Mouse (Mus musculus) cortical plate, adult 2 months (tissue): ENCODE results near the gene Gfral. TPM values are rescaled to one million over a fixed set of nuclear protein-coding genes. Genes with fewer than 3 reads are reported as not detected.

Experiments
- H3K27ac ChIP-seq: fragments of 200-500 bp; 2 replicates; pipeline ENCODE4 v1.5.1; 2012; ENCODE audit warnings: low read length, control low read depth, inconsistent platforms; ENCODE audit not compliant: insufficient read depth
- H3K4me1 ChIP-seq: fragments of 200-500 bp; 2 replicates; pipeline ENCODE4 v1.6.1; 2011; ENCODE audit warnings: low read length; ENCODE audit not compliant: control insufficient read depth, insufficient read depth
- H3K4me3 ChIP-seq: fragments of 200-500 bp; 2 replicates; pipeline ENCODE4 v1.5.1; 2011; ENCODE audit warnings: mild to moderate bottlenecking, low read length, control low read depth; ENCODE audit not compliant: insufficient read depth
- CTCF ChIP-seq: fragments of 200-500 bp; IDR thresholded peaks from 2 replicates; pipeline ENCODE4 v1.5.1; 2011; ENCODE audit warnings: mild to moderate bottlenecking, control low read depth, low read length; ENCODE audit not compliant: insufficient read depth; ENCODE audit errors: extremely low read depth
- POLR2A ChIP-seq: fragments of 200-500 bp; IDR thresholded peaks from 2 replicates; pipeline ENCODE4 v1.6.1; 2011; ENCODE audit warnings: mild to moderate bottlenecking, low read length, control low read depth; ENCODE audit not compliant: insufficient read depth; ENCODE audit errors: extremely low read depth
- polyA plus RNA-seq: library from polyadenylated mRNA; depleted of rRNA; stranded (reverse); fragments of >200 nt; gene quantifications from 2 replicates; pipeline ENCODE4 v1.2.3, GENCODE M21; 2012

The Gfral gene
- polyA plus RNA-seq, 1 experiment = not detected

GRCm38 (mm10) chr9:76217178-76217975 lies 3.9 kb upstream of the Gfral start:
- TF ChIP-seq POLR2A (no peak), CTCF (no peak)

GRCm38 (mm10) chr9:76214678-76215077 lies 1.2 kb upstream of the Gfral start:
- Histone ChIP-seq H3K27ac (no peak overlapping the region), H3K4me1 (no peaks in the 10 kb centered on the region), H3K4me3 (no peak overlapping the region)
- TF ChIP-seq CTCF (no peak), POLR2A (no peak)

More at GRCm38 (mm10) chr9:76217178-76217975, 3.9 kb upstream of the Gfral start:
- H3K27ac ChIP-seq = no peak overlapping the region
- H3K4me1 ChIP-seq = no peaks in the 10 kb centered on the region
- no peak overlapping the region for H3K4me3 ChIP-seq

- Histone ChIP-seq H3K4me1 (no peaks in the 10 kb centered on the region), H3K27ac (no peak overlapping the region), H3K4me3 (no peak overlapping the region)
- TF ChIP-seq CTCF (no peak), POLR2A (no peak)
Observed at GRCm38 (mm10) chr9:76196917-76197316, 16.5 kb downstream of the Gfral start.

- Histone ChIP-seq H3K4me1 (no peaks in the 10 kb centered on the region), H3K27ac (no peak overlapping the region), H3K4me3 (no peak overlapping the region)
- TF ChIP-seq POLR2A (no peak), CTCF (no peak)
Observed at GRCm38 (mm10) chr9:76179221-76179620, 34.2 kb downstream of the Gfral start.

GRCm38 (mm10) chr9:76172686-76173295 lies 40.7 kb downstream of the Gfral start:
- H3K4me1 ChIP-seq = no peaks in the 10 kb centered on the region
- H3K27ac ChIP-seq = no peak overlapping the region
- TF ChIP-seq POLR2A (no peak), CTCF (no peak)
- H3K4me3 ChIP-seq = no peak overlapping the region

GRCm38 (mm10) chr9:76168355-76168754 lies 45.1 kb downstream of the Gfral start:
- no peak overlapping the region for H3K27ac ChIP-seq
- TF ChIP-seq CTCF (peak; percentile 32; the same call in 1 of the 2 replicates), POLR2A (no peak)
- no peaks in the 10 kb centered on the region for H3K4me1 ChIP-seq
- no peak overlapping the region for H3K4me3 ChIP-seq

- TF ChIP-seq CTCF (no peak), POLR2A (no peak)
- Histone ChIP-seq H3K4me1 (no peaks in the 10 kb centered on the region), H3K4me3 (no peak overlapping the region), H3K27ac (no peak overlapping the region)
Observed at GRCm38 (mm10) chr9:76162446-76162845, 51.0 kb downstream of the Gfral start.

- no peak overlapping the region for H3K4me3 ChIP-seq
- TF ChIP-seq CTCF (no peak), POLR2A (no peak)
- no peak overlapping the region for H3K27ac ChIP-seq
- H3K4me1 ChIP-seq = no peaks in the 10 kb centered on the region
Observed at GRCm38 (mm10) chr9:76145593-76145992, 67.9 kb downstream of the Gfral start.

GRCm38 (mm10) chr9:76138378-76139109 lies 74.9 kb downstream of the Gfral start:
- no peak overlapping the region for H3K27ac ChIP-seq
- TF ChIP-seq POLR2A = no peak
- no peak for TF ChIP-seq CTCF
- no peaks in the 10 kb centered on the region; the same call in 1 of the 2 replicates for H3K4me1 ChIP-seq
- no peak overlapping the region for H3K4me3 ChIP-seq
